Mouse (Mus musculus) embryonic facial prominence, embryonic 14.5 days (tissue): ENCODE results near the gene Ret. TPM values are rescaled to one million over a fixed set of nuclear protein-coding genes. Genes with fewer than 3 reads are reported as not detected.

Experiments used
- ATAC-seq: fragments of 200-750 bp; cut with Nextera tagmentation; 2 replicates; pipeline ENCODE4 v1.8.0; 2017; ENCODE audit warnings: low read depth, moderate number of reproducible peaks, moderate TSS enrichment
- DNase-seq: peaks from one replicate; pipeline ENCODE4 v3.0.0-alpha.2; 2015; ENCODE audit warnings: low spot score
- H3K27ac ChIP-seq: fragments of 300-500 bp; sonication (generic); replicated peaks from 2 replicates; pipeline ENCODE4 v1.5.1; 2014; ENCODE audit warnings: low read depth, mild to moderate bottlenecking, low read length, moderate library complexity
- H3K27me3 ChIP-seq: fragments of 300-500 bp; sonication (generic); replicated peaks from 2 replicates; pipeline ENCODE4 v1.6.1; 2014; ENCODE audit warnings: low read length; ENCODE audit not compliant: control insufficient read depth, insufficient read depth
- H3K36me3 ChIP-seq: fragments of 300-500 bp; sonication (generic); 2 replicates; pipeline ENCODE4 v1.6.1; 2014; ENCODE audit warnings: low read length, mixed read lengths; ENCODE audit not compliant: control insufficient read depth, insufficient read depth
- H3K4me1 ChIP-seq: fragments of 300-500 bp; sonication (generic); 2 replicates; pipeline ENCODE4 v1.6.1; 2014; ENCODE audit warnings: antibody characterized with exemption, low read length; ENCODE audit not compliant: control insufficient read depth, insufficient read depth
- H3K4me2 ChIP-seq: fragments of 300-500 bp; sonication (generic); 2 replicates; pipeline ENCODE4 v1.6.1; 2014; ENCODE audit warnings: low read depth, mild to moderate bottlenecking, low read length, moderate library complexity, mixed read lengths
- H3K4me3 ChIP-seq: fragments of 300-500 bp; sonication (generic); 2 replicates; pipeline ENCODE4 v1.5.1; 2014; ENCODE audit warnings: low read depth, mild to moderate bottlenecking, low read length
- H3K9ac ChIP-seq: fragments of 300-500 bp; sonication (generic); 2 replicates; pipeline ENCODE4 v1.6.1; 2014; ENCODE audit warnings: low read depth, mild to moderate bottlenecking, low read length, moderate library complexity, mixed read lengths
- H3K9me3 ChIP-seq: fragments of 300-500 bp; sonication (generic); 2 replicates; pipeline ENCODE4 v1.6.1; 2016; ENCODE audit warnings: low read length; ENCODE audit not compliant: control insufficient read depth
- WGBS: fragments of 180-500 bp; shearing (Covaris S2); extraction: QIAGEN DNeasy Blood & Tissue Kit; methylation state at CpG from one replicate; pipeline ENCODE4 v1.1.7; 2014; 5-methylcytosine and 5-hydroxymethylcytosine counted together
- polyA plus RNA-seq: library from polyadenylated mRNA; unstranded; fragments of >200 nt; fragmentation: Nextera tagmentation; extraction: Ambion mirVana; gene quantifications from 2 replicates; pipeline ENCODE4 v1.2.1, GENCODE M21; 2014

The Ret gene
- polyA plus RNA-seq, 1 experiment from 2014 or later = 7.4 TPM

DNA sequence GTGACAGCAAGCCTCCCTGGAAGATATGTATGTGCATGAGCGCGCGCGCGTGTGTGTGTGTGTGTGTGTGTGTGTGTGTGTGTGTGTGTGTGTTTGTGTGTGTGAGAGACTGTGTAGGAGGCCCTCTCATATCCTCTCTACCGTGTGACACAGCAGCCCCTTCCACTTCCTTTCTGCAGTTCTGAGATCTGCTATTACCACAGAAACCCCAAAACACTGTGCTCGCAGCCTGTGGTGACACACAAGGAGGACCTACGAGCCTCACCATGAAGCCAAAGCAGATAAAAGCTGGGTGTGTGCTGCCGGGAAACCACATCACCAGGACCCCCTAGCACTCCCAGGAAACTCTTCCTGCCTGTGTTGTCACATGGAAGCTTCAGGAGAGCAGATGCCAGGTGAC is 30.5 kb downstream of the Ret start:
- Histone ChIP-seq H3K27me3 (no peaks in the 10 kb centered on the region), H3K4me3 (no peak overlapping the region), H3K27ac (no peak overlapping the region), H3K4me1 (no peaks in the 10 kb centered on the region), H3K36me3 (no peaks in the 10 kb centered on the region), H3K9ac (no peak overlapping the region), H3K4me2 (no peak overlapping the region), H3K9me3 (no peaks in the 10 kb centered on the region)
- WGBS = 85% methylated on average over 7 of the region's 9 CpGs
- DNase-seq = no peak
- no peak for ATAC-seq

DNA sequence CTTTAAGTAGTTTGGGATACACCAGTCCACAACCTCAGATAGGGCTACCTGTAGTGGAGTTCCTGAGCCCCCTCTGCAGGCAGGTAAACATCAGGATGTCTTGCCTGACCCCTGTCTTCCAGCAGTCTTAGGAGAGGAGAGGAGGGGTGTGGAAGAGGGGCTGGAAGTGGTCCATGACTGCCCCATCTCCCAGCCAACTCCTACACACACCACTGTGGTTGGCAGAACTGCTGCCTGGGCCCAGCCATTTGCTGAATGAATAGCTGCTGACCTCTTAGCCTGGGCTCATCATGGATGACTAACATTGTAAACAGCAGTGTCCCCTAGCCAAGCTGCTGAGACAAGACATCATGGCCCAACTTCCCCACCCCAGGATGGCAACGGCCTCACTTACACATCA is 32.0 kb downstream of the Ret start:
- Histone ChIP-seq H3K27ac (no peak overlapping the region), H3K4me1 (no peaks in the 10 kb centered on the region), H3K4me3 (no peak overlapping the region), H3K27me3 (no peaks in the 10 kb centered on the region), H3K4me2 (no peak overlapping the region), H3K9me3 (no peaks in the 10 kb centered on the region), H3K36me3 (no peaks in the 10 kb centered on the region), H3K9ac (no peak overlapping the region)
- WGBS = 90% methylated on average over 1 of the region's 1 CpGs
- ATAC-seq (no peak), DNase-seq (no peak)

DNA sequence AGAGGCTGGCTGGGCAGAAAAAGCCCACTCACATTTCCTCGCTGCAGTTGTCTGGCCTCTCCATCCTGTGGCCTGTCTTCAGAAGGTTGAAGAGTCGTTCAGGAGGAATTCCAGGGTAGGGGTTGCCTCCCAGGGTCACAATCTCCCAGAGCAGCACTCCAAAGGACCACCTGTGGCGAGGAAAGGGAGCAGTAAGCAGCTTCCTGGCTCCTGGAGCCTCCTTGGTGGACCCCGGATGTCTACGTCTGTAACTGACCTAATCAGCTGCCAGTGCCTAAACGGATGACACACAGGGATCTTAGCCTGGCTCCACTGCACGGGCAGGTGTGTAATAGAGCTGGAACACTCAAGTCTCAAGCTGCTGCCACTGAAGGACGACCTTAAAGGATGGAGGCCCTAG is 32.8 kb downstream of the Ret start:
- no peak for DNase-seq
- Histone ChIP-seq H3K4me3 (no peak overlapping the region), H3K4me1 (no peaks in the 10 kb centered on the region), H3K27ac (no peak overlapping the region), H3K9me3 (no peaks in the 10 kb centered on the region), H3K9ac (no peak overlapping the region), H3K36me3 (no peaks in the 10 kb centered on the region), H3K4me2 (no peak overlapping the region), H3K27me3 (no peaks in the 10 kb centered on the region)
- WGBS = 70% methylated on average over 8 of the region's 8 CpGs
- no peak for ATAC-seq

DNA sequence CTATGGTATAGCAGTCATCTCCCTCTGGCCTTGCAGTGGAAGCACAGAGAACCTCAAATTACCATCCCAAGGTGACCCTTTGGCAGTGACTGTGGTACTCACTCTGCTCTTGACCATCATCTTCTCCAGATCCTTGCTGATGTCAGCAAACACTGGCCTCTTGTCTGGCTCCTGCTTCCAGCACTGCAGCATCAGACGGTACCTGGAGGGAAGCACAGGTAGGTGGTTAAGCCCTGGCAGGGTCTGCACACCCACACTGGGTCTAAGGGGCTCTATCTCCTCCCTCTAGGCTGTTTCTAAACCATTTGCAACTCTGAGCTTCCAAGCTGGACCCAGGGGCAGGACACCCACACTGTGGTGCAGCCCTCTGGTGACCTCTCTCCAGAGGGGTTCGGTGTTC is 34.4 kb downstream of the Ret start:
- H3K27me3 ChIP-seq = no peaks in the 10 kb centered on the region
- H3K9me3 ChIP-seq = no peaks in the 10 kb centered on the region
- 86% methylated on average over 2 of the region's 2 CpGs for WGBS
- ATAC-seq = no peak
- no peak overlapping the region for H3K4me3 ChIP-seq
- H3K4me2 ChIP-seq = no peak overlapping the region
- no peak overlapping the region for H3K27ac ChIP-seq
- H3K36me3 ChIP-seq = no peaks in the 10 kb centered on the region
- H3K9ac ChIP-seq = no peak overlapping the region
- H3K4me1 ChIP-seq = no peaks in the 10 kb centered on the region
- no peak for DNase-seq

DNA sequence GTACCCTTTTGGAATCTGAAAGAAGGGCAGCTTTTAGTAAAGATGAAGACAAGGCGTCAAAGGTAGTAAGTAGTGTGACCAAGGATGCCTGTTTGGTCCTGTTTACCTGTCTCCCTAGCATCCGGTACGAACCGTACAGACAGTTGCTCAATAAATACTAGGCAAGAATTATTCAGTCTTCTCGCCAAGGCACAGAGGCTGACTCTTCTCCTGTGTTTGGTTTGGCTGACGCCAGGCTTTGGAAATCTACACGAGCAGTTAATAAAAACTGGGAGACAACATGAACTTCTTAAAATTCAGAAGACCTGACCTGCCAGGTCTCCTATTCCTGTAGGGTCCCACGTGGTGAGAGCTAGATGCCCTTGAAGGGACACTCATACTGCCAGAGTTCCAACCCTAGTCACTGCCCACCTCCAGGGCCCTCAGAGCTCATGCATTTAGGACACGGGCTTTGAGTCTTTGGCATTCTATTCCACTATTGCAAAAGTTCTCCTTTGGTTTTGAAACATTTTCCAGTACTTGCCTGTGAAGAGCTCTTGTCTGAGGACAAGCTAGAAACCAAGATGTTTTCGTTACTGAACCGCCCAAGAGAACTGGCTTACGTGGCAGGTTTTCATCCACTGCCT is 34.9 kb downstream of the Ret start:
- no peak for ATAC-seq
- WGBS = 87% methylated on average over 12 of the region's 12 CpGs
- Histone ChIP-seq H3K9me3 (no peaks in the 10 kb centered on the region), H3K4me2 (no peak overlapping the region), H3K36me3 (no peaks in the 10 kb centered on the region), H3K4me1 (no peaks in the 10 kb centered on the region), H3K27me3 (no peaks in the 10 kb centered on the region), H3K9ac (no peak overlapping the region), H3K4me3 (no peak overlapping the region), H3K27ac (no peak overlapping the region)
- DNase-seq = no peak

DNA sequence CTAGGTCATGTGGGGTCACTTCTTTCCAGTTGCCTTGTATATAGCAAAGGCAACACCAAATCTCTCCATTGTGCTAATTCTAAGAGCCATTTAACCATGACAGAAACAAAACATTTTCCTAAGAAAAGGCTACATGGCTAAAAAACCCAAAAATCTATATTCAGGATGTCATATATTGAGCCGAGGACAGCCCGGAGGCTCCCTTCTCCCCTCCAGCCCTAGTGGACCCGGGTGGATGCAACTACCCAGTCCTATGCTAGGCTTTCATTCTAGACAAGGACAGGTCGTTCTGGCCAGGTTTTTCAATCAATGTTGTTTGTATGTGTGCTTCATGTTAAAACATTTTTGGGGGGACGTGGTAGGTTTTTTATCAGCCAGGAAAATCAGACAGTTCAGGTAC is 44.4 kb downstream of the Ret start:
- H3K4me1 ChIP-seq = no peaks in the 10 kb centered on the region
- no peak overlapping the region for H3K27ac ChIP-seq
- no peaks in the 10 kb centered on the region for H3K36me3 ChIP-seq
- no peak for DNase-seq
- H3K9me3 ChIP-seq = no peaks in the 10 kb centered on the region
- 82% methylated on average over 5 of the region's 5 CpGs for WGBS
- no peak for ATAC-seq
- no peak overlapping the region for H3K9ac ChIP-seq
- no peak overlapping the region for H3K4me3 ChIP-seq
- no peaks in the 10 kb centered on the region for H3K27me3 ChIP-seq
- H3K4me2 ChIP-seq = no peak overlapping the region

DNA sequence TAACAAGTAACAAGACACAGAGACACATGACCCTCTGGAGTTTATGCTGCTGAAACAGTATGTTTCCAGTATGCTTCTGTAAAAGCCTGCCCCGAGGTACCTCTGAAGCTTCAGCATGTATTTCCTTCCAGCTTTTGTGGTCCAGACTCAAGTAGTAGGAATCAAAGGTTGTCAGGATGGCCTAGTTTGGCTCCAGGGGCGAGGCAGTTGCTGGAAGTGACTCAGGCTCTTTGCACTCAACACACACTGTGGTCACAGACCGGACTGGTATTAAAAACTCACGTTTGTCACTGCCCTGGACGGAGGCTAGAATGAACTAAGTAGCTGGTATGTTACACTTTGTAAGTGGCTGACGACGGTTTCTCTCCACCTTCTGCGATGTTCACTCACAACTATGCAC is 46.5 kb downstream of the Ret start:
- no peaks in the 10 kb centered on the region for H3K27me3 ChIP-seq
- no peak overlapping the region for H3K4me3 ChIP-seq
- no peak overlapping the region for H3K4me2 ChIP-seq
- H3K9me3 ChIP-seq = no peaks in the 10 kb centered on the region
- no peaks in the 10 kb centered on the region for H3K36me3 ChIP-seq
- H3K9ac ChIP-seq = no peak overlapping the region
- 79% methylated on average over 8 of the region's 8 CpGs for WGBS
- ATAC-seq = no peak
- no peak for DNase-seq
- H3K4me1 ChIP-seq = no peaks in the 10 kb centered on the region
- no peak overlapping the region for H3K27ac ChIP-seq

DNA sequence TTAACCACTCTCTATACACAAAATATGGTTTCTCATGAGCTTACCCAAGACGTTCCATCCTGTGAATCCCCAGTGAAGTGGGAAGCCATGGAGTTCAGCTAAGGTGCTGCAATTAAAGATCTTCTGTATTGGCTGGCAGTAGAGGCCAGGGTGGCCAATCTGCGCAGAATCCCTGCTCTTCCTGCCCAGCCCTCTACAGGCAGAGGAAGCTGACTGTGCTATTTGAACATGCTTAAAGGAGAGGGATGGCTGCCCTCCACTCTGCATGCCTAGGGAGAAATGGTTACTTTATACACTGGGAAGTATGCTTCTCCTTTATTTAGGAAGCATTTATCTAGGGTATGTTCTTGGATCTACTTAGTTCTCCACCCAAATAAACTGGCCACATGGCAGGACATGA is 47.0 kb downstream of the Ret start:
- H3K27me3 ChIP-seq = no peaks in the 10 kb centered on the region
- WGBS = 72% methylated on average over 2 of the region's 2 CpGs

DNA sequence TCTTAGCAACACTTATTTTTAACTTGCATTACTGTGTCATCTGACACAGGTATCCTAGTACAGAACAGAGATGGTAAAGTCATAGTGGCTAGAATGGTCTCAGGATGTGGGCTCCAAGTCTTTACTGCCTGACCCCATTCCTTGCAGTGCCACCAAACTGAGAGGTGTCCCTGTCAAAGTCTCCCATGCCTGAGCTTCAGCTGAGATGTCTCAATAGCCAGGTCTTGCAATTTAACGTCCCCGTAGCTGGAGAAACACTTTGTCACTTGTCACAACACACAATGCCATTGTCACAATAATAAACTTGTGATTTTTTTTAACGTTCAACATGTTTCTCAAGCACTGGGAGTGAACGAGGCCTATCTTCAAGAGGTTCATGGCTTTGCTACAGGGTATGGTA is 47.4 kb downstream of the Ret start:
- H3K9ac ChIP-seq = no peak overlapping the region
- no peak for DNase-seq
- no peak for ATAC-seq
- no peaks in the 10 kb centered on the region for H3K36me3 ChIP-seq
- WGBS = 81% methylated on average over 4 of the region's 4 CpGs
- H3K4me1 ChIP-seq = no peaks in the 10 kb centered on the region
- no peak overlapping the region for H3K4me2 ChIP-seq
- no peaks in the 10 kb centered on the region for H3K27me3 ChIP-seq
- H3K9me3 ChIP-seq = no peaks in the 10 kb centered on the region
- H3K27ac ChIP-seq = no peak overlapping the region
- H3K4me3 ChIP-seq = no peak overlapping the region

More for the DNA sequence above, 47.0 kb downstream of the Ret start:
- H3K4me3 ChIP-seq = no peak overlapping the region
- H3K9ac ChIP-seq = no peak overlapping the region
- H3K27ac ChIP-seq = no peak overlapping the region
- no peaks in the 10 kb centered on the region for H3K9me3 ChIP-seq
- no peaks in the 10 kb centered on the region for H3K4me1 ChIP-seq
- ATAC-seq = no peak
- no peak for DNase-seq
- H3K36me3 ChIP-seq = no peaks in the 10 kb centered on the region
- H3K4me2 ChIP-seq = no peak overlapping the region
